In genomic region chr5:89816610-89817009, GRCm38 (mm10) we compare ENCODE assay signal across 24 mouse cellular contexts.
DNase-seq lines count a peak whose midpoint lies in the region; ATAC-seq and TF ChIP-seq lines count a peak whose summit lies in the region.
"Had no signal": no experiment of that assay in that cellular context is flagged by ENCODE, and none has a peak within 500 bp of the region (broad histone marks: within the 10 kb centered on the region; RNA-seq: fewer than 3 reads in every experiment).

No protein-coding gene starts in this region.

- no peak for DNase-seq in forebrain, embryonic 10.5 days (ENCODE audit: extremely low spot score, low spot score)
- no peak for DNase-seq in forebrain, postnatal 0 days
- no peak for DNase-seq in lung, postnatal 25 days (ENCODE audit: low spot score)
- DNase-seq in stomach, postnatal 0 days (ENCODE audit: low spot score): peak; percentile 59
- no peak for DNase-seq in urinary bladder, postnatal 4 days (ENCODE audit: low spot score in 2 of 2)
- DNase-seq: adrenal gland, postnatal 14 days; cerebellum, adult 2 months; cerebellum, postnatal 25 days; gastrocnemius, postnatal 36 days; kidney, adult 9 months; kidney, postnatal 25 days; left cerebral cortex, postnatal 4 days; liver, embryonic 13.5 days; lung, adult 2 months; thymus, postnatal 14 days had no signal

- H3K4me2 ChIP-seq in forebrain, postnatal 0 days (ENCODE audit: low read depth): no peak overlapping the region
- no peak overlapping the region for H3K4me2 ChIP-seq in lung, embryonic 16.5 days (ENCODE audit: low read depth, low read length)
- no peak overlapping the region for H3K4me2 ChIP-seq in limb, embryonic 13.5 days (replicated peaks)
- H3K4me2 ChIP-seq in stomach, postnatal 0 days (replicated peaks; ENCODE audit: low read depth): no peak overlapping the region
- H3K4me2 ChIP-seq: liver, embryonic 13.5 days; midbrain, embryonic 13.5 days had no signal

- H3K9me3 ChIP-seq in forebrain, embryonic 10.5 days: no peaks in the 10 kb centered on the region
- no peaks in the 10 kb centered on the region for H3K9me3 ChIP-seq in forebrain, postnatal 0 days (ENCODE audit: low read length)
- no peaks in the 10 kb centered on the region for H3K9me3 ChIP-seq in lung, embryonic 16.5 days (ENCODE audit: control insufficient read depth, low read length)
- H3K9me3 ChIP-seq in limb, embryonic 13.5 days: no peaks in the 10 kb centered on the region
- no peaks in the 10 kb centered on the region for H3K9me3 ChIP-seq in stomach, postnatal 0 days (ENCODE audit: control insufficient read depth, low read length)
- H3K9me3 ChIP-seq: hindbrain, embryonic 10.5 days; liver, embryonic 13.5 days; midbrain, embryonic 13.5 days had no signal

- no peaks in the 10 kb centered on the region for H3K27me3 ChIP-seq in forebrain, embryonic 10.5 days (ENCODE audit: poor library complexity, severe bottlenecking)
- H3K27me3 ChIP-seq in forebrain, postnatal 0 days (ENCODE audit: insufficient read depth, low read length): no peaks in the 10 kb centered on the region
- no peaks in the 10 kb centered on the region for H3K27me3 ChIP-seq in lung, embryonic 16.5 days (ENCODE audit: control insufficient read depth, insufficient read depth, low read depth, low read length)
- H3K27me3 ChIP-seq in limb, embryonic 13.5 days: no peaks in the 10 kb centered on the region
- H3K27me3 ChIP-seq in stomach, postnatal 0 days (ENCODE audit: control insufficient read depth, insufficient read depth, low read length): no peaks in the 10 kb centered on the region
- H3K27me3 ChIP-seq: liver, embryonic 13.5 days; midbrain, embryonic 13.5 days had no signal

- H3K36me3 ChIP-seq in forebrain, embryonic 10.5 days (replicated peaks): no peaks in the 10 kb centered on the region
- no peaks in the 10 kb centered on the region for H3K36me3 ChIP-seq in forebrain, postnatal 0 days (ENCODE audit: insufficient read depth)
- no peaks in the 10 kb centered on the region for H3K36me3 ChIP-seq in lung, embryonic 16.5 days (ENCODE audit: control insufficient read depth, insufficient read depth, low read length)
- no peaks in the 10 kb centered on the region for H3K36me3 ChIP-seq in limb, embryonic 13.5 days
- no peaks in the 10 kb centered on the region for H3K36me3 ChIP-seq in stomach, postnatal 0 days (ENCODE audit: control insufficient read depth, insufficient read depth, low read length)
- H3K36me3 ChIP-seq: hindbrain, embryonic 10.5 days; liver, embryonic 13.5 days; midbrain, embryonic 13.5 days had no signal

- TF ChIP-seq EP300 in stomach, postnatal 0 days (optimal IDR thresholded peaks at IDR 0.05): no peak

- no peak for TF ChIP-seq CTCF in forebrain, postnatal 0 days (IDR thresholded peaks at IDR 0.05; ENCODE audit: low read depth)
- no peak for TF ChIP-seq CTCF in stomach, postnatal 0 days (IDR thresholded peaks at IDR 0.05; ENCODE audit: low read depth)

- no peak for ATAC-seq in forebrain, postnatal 0 days
- ATAC-seq in lung, embryonic 16.5 days (ENCODE audit: low read depth): 0 out of 2 replicates have a peak, but pooled peaks have one; percentile 45
- peak; percentile 80 for ATAC-seq in limb, embryonic 13.5 days (ENCODE audit: low FRiP score, low read depth)
- peak; percentile 90 for ATAC-seq in stomach, postnatal 0 days (ENCODE audit: low FRiP score, low TSS enrichment)
- no peak for ATAC-seq in inflammation-experienced regulatory T-cells, adult 6 months
- ATAC-seq: CD4-positive, CD25-positive, alpha-beta regulatory T cell, adult 4 months; forebrain, embryonic 16.5 days; hindbrain, postnatal 0 days; midbrain, embryonic 13.5 days had no signal

- H3K27ac ChIP-seq in forebrain, embryonic 10.5 days: peak overlapping the region; percentile 53; the same call in 1 of the 2 replicates
- H3K27ac ChIP-seq in forebrain, postnatal 0 days (ENCODE audit: low read depth, low read length): no peak overlapping the region
- H3K27ac ChIP-seq in lung, embryonic 16.5 days (ENCODE audit: low read length): no peak overlapping the region
- H3K27ac ChIP-seq in limb, embryonic 13.5 days: no peak overlapping the region
- no peak overlapping the region for H3K27ac ChIP-seq in stomach, postnatal 0 days (replicated peaks)
- H3K27ac ChIP-seq: hindbrain, embryonic 10.5 days; hindbrain, postnatal 0 days; left cerebral cortex, adult 2 months; liver, embryonic 13.5 days; midbrain, embryonic 13.5 days had no signal

- H3K4me3 ChIP-seq in forebrain, embryonic 10.5 days: no peak overlapping the region
- no peak overlapping the region for H3K4me3 ChIP-seq in forebrain, postnatal 0 days (ENCODE audit: low read depth, low read length)
- no peak overlapping the region for H3K4me3 ChIP-seq in lung, embryonic 16.5 days (ENCODE audit: low read length)
- H3K4me3 ChIP-seq in limb, embryonic 13.5 days: no peak overlapping the region
- H3K4me3 ChIP-seq in stomach, postnatal 0 days (ENCODE audit: low read depth, low read length): no peak overlapping the region
- H3K4me3 ChIP-seq: hindbrain, embryonic 10.5 days; left cerebral cortex, adult 2 months; liver, embryonic 13.5 days; midbrain, embryonic 13.5 days had no signal

- no peak overlapping the region for H3K9ac ChIP-seq in forebrain, postnatal 0 days
- H3K9ac ChIP-seq in lung, embryonic 16.5 days (ENCODE audit: low read length): no peak overlapping the region
- no peak overlapping the region for H3K9ac ChIP-seq in limb, embryonic 13.5 days
- no peak overlapping the region for H3K9ac ChIP-seq in stomach, postnatal 0 days (ENCODE audit: low read length)
- H3K9ac ChIP-seq: liver, embryonic 13.5 days; midbrain, embryonic 13.5 days had no signal

- no peaks in the 10 kb centered on the region for H3K4me1 ChIP-seq in forebrain, embryonic 10.5 days
- H3K4me1 ChIP-seq in forebrain, postnatal 0 days (ENCODE audit: insufficient read depth): no peaks in the 10 kb centered on the region
- H3K4me1 ChIP-seq in lung, embryonic 16.5 days (replicated peaks; ENCODE audit: control insufficient read depth, insufficient read depth, low read length): no peaks in the 10 kb centered on the region; the same call in 1 of the 2 replicates
- no peaks in the 10 kb centered on the region; the same call in 1 of the 2 replicates for H3K4me1 ChIP-seq in limb, embryonic 13.5 days
- no peaks in the 10 kb centered on the region for H3K4me1 ChIP-seq in stomach, postnatal 0 days (replicated peaks; ENCODE audit: control insufficient read depth, insufficient read depth)
- H3K4me1 ChIP-seq: midbrain, embryonic 13.5 days had no signal

- WGBS in forebrain, embryonic 10.5 days: 81% methylated on average over 6 of the region's 6 CpGs
- WGBS in forebrain, postnatal 0 days: 85% methylated on average over 6 of the region's 6 CpGs
- WGBS in lung, embryonic 16.5 days: 49% methylated on average over 6 of the region's 6 CpGs
- WGBS in limb, embryonic 13.5 days: 63% methylated on average over 6 of the region's 6 CpGs
- 50% methylated on average over 6 of the region's 6 CpGs for WGBS in stomach, postnatal 0 days

Comparison
In these comparisons a context has a peak if more than half of its experiments do, and no peak if none do; other contexts are left out.
1. ATAC-seq: peak in lung, embryonic 16.5 days (single experiment), limb, embryonic 13.5 days (single experiment) and stomach, postnatal 0 days (single experiment); none in forebrain, postnatal 0 days (single experiment) and inflammation-experienced regulatory T-cells, adult 6 months (single experiment).